Mouse (Mus musculus): ENCODE results near the gene Daglb. TPM values are rescaled to one million over a fixed set of nuclear protein-coding genes. Genes with fewer than 3 reads are reported as not detected.

Daglb gene
- polyA plus RNA-seq (2015; fragmentation: Nextera tagmentation; extraction: Ambion mirVana), result 11.1 and 13.1 TPM in 2 replicates

DNA sequence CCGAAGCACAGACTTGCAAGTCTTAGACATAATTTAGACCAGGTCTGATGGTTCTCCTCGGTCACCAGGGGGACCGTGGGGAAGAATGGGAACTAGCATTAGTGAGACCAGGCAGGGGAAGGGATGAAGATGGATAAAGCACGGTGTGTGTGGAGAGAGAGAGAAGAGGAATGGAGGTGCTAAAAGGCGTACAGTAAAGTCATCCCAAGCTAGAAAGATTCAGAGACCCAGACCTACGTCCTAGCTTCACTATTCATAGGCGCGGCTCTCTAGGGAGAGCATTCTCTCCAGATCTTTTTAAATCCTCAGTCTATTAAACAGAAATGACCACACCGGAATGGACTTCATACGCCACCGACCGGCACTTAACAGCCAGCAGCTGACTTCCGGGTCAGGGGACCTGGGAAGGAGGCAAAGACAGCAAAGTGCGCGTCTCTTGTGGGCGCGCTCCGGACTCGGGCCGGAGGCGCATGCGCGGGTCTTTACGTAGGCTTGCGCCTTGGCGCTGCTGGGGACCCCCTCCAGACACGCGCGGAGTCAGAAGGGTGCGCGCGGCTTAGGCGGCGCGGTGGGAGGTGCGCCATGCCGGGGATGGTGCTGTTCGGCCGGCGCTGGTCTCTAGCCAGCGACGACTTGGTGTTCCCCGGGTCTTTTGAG is at the start of gene Daglb:
Daglb (plus strand) TSS at position 485 of the 657 bp plus-strand sequence.
- peak within 1 kb of the TSS; percentile 67 for H3K4me3 ChIP-seq (replicated peaks)
- no peaks in the 10 kb centered on the region for H3K4me1 ChIP-seq (replicated peaks)
- no peaks in the 10 kb centered on the region for H3K36me3 ChIP-seq
- peak within 1 kb of the TSS; percentile 72 for H3K9ac ChIP-seq
- no peaks in the 10 kb centered on the region for H3K9me3 ChIP-seq
- WGBS, result 3% methylated on average over 43 of the region's 43 CpGs
- peak within 1 kb of the TSS; percentile 90 for H3K4me2 ChIP-seq (replicated peaks)
- H3K27ac ChIP-seq, result no peak within 1 kb of the TSS
- ATAC-seq, result peak; percentile 98
- no peaks in the 10 kb centered on the region for H3K27me3 ChIP-seq (replicated peaks)

DNA sequence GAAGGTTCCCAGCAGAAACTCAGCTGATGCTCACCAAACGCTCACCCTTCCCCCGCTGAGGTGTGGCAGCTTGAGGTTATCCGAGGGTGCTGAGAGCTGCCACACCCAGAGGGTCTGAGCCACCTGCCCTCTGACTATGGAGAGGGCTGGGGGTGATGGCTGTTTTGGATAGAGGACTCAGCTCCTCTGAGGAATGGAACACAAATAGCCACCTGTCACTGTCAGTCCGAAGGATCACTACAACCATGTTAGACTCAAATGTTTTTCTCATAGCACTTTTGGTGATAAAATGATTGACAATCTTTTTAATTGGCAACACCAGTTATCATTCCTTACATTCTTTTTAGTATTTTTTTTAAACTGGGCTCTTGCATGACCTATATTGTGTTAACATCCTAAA is 42.9 kb upstream of the Daglb start:
- Histone ChIP-seq H3K27ac (no peak overlapping the region), H3K27me3 (replicated peaks) (no peaks in the 10 kb centered on the region), H3K9me3 (no peaks in the 10 kb centered on the region), H3K4me3 (replicated peaks) (no peak overlapping the region), H3K4me1 (replicated peaks) (no peaks in the 10 kb centered on the region), H3K9ac (no peak overlapping the region), H3K4me2 (replicated peaks) (no peak overlapping the region), H3K36me3 (peaks cover 52% of the 10 kb centered on the region)
- 73% methylated on average over 4 of the region's 4 CpGs for WGBS
- no peak for ATAC-seq

DNA sequence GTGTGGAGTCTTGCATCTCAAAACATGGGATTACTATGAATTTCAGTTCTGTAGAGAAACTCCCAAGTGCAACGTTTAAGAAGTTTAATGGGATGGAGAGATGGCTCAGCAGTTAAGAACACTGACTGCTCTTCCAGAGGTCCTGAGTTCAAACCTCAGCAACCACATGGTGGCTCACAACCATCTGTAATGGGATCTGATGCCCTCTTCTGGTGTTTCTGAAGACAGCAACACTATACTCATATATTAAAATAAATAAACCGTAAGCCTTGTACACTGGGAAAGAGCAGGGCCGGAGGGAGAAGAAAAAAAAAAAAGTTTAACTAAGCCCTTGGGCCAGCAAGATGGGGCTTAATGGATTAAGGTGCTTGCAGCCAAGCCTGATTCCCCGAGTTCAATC is 41.4 kb upstream of the Daglb start:
- no peak overlapping the region for H3K27ac ChIP-seq
- H3K4me1 ChIP-seq (replicated peaks), result no peaks in the 10 kb centered on the region
- peaks cover 39% of the 10 kb centered on the region for H3K36me3 ChIP-seq
- no peak overlapping the region for H3K4me3 ChIP-seq (replicated peaks)
- ATAC-seq, result no peak
- no peak overlapping the region for H3K4me2 ChIP-seq (replicated peaks)
- WGBS, result 76% methylated on average over 4 of the region's 4 CpGs
- no peak overlapping the region for H3K9ac ChIP-seq
- H3K27me3 ChIP-seq (replicated peaks), result no peaks in the 10 kb centered on the region
- H3K9me3 ChIP-seq, result no peaks in the 10 kb centered on the region

DNA sequence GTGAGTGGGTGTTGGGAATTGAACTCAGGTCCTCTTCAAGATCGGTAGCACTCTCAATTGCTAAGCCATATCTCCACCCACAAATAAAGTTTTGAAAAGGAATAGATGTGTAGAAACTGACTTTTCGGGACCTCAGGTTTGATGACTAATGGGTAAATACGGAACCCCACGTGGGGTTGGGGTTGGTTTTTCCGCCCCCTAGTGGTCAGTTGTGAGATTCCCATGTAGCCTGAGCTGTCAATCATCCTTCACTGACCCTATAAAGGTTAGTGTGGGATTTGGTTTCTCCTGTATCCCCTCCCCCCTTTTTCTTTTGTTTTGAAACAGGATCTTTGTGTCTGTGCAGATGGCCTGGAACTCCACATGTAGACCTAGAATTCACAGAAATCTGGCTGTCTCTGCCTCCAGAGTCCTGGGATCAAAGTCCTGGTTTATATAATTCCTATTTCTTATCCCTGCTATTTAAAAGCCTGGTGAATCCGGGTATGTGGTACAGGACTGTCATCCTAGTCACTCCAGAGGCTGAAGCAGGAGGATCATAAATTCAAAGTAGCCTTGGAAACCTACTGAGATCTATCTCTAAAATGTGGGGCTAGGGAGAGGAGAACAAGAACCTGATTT is 40.4 kb upstream of the Daglb start:
- Histone ChIP-seq H3K27me3 (replicated peaks) (no peaks in the 10 kb centered on the region), H3K4me1 (replicated peaks) (no peaks in the 10 kb centered on the region), H3K4me2 (replicated peaks) (no peak overlapping the region), H3K9me3 (no peaks in the 10 kb centered on the region), H3K9ac (no peak overlapping the region), H3K36me3 (peaks cover 33% of the 10 kb centered on the region), H3K4me3 (replicated peaks) (no peak overlapping the region), H3K27ac (no peak overlapping the region)
- peak; percentile 75; the same call in 1 of the 2 replicates for ATAC-seq
- 25% methylated on average over 6 of the region's 6 CpGs for WGBS

DNA sequence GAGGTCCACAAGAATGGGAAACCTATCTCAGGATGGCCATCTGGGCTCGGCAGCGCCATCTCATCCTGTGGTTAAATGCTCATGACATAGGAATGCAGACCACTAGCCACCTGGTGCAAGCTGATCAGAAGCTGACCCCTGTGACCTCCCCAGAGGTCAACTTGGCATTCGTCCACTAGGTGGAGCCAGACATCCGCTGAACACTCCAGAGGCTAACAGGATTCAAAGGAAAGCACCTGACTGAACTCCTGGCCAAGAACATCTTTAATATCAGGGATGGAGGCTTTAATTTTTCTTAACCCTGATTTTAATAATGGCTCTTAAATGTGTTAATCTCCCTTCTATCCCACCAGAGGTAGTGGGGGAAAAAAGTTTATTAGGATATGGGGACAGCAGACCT is 30.0 kb upstream of the Daglb start:
- Histone ChIP-seq H3K4me2 (replicated peaks) (no peak overlapping the region), H3K4me3 (replicated peaks) (no peak overlapping the region), H3K36me3 (no peaks in the 10 kb centered on the region), H3K9ac (no peak overlapping the region), H3K4me1 (replicated peaks) (no peaks in the 10 kb centered on the region), H3K9me3 (no peaks in the 10 kb centered on the region), H3K27me3 (replicated peaks) (no peaks in the 10 kb centered on the region), H3K27ac (no peak overlapping the region)
- peak; percentile 61; the same call in 1 of the 2 replicates for ATAC-seq
- WGBS, result 3% methylated on average over 4 of the region's 4 CpGs

DNA sequence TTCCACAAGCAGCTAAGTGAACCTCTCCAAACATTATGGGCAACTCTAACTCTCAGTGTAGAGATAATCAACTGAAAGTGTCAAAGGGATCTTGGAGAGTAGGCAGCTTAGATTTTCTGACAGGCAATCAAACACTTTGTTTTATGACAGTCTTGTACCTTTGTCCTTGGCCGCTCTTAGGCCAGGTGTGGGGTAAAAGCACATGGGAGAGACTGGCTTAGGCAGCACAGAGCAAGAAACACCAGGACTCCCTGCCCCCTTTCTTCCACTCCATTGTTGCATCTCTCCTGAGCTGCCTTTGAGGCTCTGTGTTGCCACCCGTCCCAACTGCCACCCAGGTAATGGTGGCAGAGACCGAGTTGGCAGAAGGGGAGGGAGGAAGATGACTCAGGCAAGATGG is 23.1 kb upstream of the Daglb start:
- Histone ChIP-seq H3K27ac (no peak overlapping the region), H3K27me3 (replicated peaks) (no peaks in the 10 kb centered on the region), H3K36me3 (no peaks in the 10 kb centered on the region), H3K4me2 (replicated peaks) (no peak overlapping the region), H3K4me3 (replicated peaks) (no peak overlapping the region), H3K4me1 (replicated peaks) (no peaks in the 10 kb centered on the region), H3K9ac (no peak overlapping the region), H3K9me3 (no peaks in the 10 kb centered on the region)
- ATAC-seq, result peak; percentile 82
- WGBS, result 59% methylated on average over 3 of the region's 3 CpGs

DNA sequence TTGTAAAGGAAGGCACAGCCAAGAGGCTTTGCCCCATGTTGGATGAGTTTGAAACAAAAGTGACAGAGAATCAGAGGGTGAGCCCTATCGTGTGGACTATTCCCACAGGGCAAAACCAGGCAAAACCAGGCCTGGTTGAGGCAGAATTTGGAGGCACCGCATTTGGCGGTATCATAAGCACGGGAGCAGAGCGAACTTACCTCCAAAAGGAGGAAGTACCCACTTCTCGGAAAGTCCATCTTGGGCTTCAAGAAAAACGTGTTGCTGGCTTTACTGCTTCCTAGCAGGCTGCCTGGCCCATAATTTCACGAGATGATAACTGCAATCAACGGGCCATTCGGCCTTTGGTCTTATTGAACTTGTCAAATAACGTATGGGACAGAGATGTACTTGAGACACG is 22.6 kb upstream of the Daglb start:
- Histone ChIP-seq H3K36me3 (no peaks in the 10 kb centered on the region), H3K27ac (no peak overlapping the region), H3K4me2 (replicated peaks) (no peak overlapping the region), H3K4me1 (replicated peaks) (no peaks in the 10 kb centered on the region), H3K27me3 (replicated peaks) (no peaks in the 10 kb centered on the region), H3K9me3 (no peaks in the 10 kb centered on the region), H3K4me3 (replicated peaks) (no peak overlapping the region), H3K9ac (no peak overlapping the region)
- ATAC-seq, result no peak
- WGBS, result 77% methylated on average over 12 of the region's 12 CpGs

DNA sequence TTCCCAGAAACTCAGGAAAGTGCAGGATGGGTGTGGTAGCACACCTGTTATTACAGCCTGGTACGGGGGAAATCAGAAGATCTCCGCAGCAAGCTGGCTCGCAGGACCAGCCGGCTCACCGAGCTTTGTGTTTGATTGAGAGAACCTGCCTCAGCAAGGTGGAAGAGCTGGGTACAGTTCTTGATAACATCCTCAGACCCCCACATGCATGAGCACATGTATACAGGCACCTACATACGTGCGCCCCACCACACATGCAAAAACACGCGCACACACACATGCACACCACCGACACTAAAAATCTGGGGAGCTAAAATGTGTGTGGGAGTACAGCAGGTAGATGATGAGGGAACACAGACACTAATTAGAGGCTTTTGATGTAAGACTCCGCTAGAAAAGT is 713 bp upstream of the Daglb start:
- Histone ChIP-seq H3K9me3 (no peaks in the 10 kb centered on the region), H3K27ac (no peak overlapping the region), H3K27me3 (replicated peaks) (no peaks in the 10 kb centered on the region), H3K9ac (peak overlapping the region; percentile 72; the same call in 1 of the 2 replicates), H3K36me3 (no peaks in the 10 kb centered on the region), H3K4me3 (replicated peaks) (peak overlapping the region; percentile 67), H3K4me2 (replicated peaks) (peak overlapping the region; percentile 90), H3K4me1 (replicated peaks) (no peaks in the 10 kb centered on the region)
- 0 out of 2 replicates have a peak, but pooled peaks have one; percentile 42 for ATAC-seq
- 69% methylated on average over 11 of the region's 11 CpGs for WGBS

DNA sequence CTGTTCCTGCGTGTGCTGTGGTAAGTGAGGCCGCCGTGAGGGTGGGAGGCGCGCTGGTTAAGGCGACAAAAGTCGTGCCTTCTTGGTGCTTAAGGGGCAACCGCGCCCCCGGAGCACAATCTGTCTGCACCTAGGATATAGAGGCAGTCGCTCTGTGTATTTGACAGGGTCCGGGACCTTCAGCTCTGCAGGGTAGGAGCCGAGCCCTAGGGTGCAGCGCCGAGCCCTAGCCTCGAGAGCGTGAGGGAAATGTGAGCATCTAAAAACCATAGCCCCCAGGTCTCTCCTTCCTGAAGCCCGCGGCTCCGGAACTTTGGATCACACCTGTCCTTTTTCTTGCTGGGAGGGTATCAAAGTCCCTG is 354 bp downstream of the Daglb start:
- H3K4me1 ChIP-seq (replicated peaks), result no peaks in the 10 kb centered on the region
- H3K27ac ChIP-seq, result no peak overlapping the region
- H3K27me3 ChIP-seq (replicated peaks), result no peaks in the 10 kb centered on the region
- no peaks in the 10 kb centered on the region for H3K36me3 ChIP-seq
- no peaks in the 10 kb centered on the region for H3K9me3 ChIP-seq
- peak overlapping the region; percentile 90 for H3K4me2 ChIP-seq (replicated peaks)
- peak overlapping the region; percentile 72 for H3K9ac ChIP-seq
- 1% methylated on average over 20 of the region's 20 CpGs for WGBS
- ATAC-seq, result peak; percentile 71
- H3K4me3 ChIP-seq (replicated peaks), result peak overlapping the region; percentile 67

DNA sequence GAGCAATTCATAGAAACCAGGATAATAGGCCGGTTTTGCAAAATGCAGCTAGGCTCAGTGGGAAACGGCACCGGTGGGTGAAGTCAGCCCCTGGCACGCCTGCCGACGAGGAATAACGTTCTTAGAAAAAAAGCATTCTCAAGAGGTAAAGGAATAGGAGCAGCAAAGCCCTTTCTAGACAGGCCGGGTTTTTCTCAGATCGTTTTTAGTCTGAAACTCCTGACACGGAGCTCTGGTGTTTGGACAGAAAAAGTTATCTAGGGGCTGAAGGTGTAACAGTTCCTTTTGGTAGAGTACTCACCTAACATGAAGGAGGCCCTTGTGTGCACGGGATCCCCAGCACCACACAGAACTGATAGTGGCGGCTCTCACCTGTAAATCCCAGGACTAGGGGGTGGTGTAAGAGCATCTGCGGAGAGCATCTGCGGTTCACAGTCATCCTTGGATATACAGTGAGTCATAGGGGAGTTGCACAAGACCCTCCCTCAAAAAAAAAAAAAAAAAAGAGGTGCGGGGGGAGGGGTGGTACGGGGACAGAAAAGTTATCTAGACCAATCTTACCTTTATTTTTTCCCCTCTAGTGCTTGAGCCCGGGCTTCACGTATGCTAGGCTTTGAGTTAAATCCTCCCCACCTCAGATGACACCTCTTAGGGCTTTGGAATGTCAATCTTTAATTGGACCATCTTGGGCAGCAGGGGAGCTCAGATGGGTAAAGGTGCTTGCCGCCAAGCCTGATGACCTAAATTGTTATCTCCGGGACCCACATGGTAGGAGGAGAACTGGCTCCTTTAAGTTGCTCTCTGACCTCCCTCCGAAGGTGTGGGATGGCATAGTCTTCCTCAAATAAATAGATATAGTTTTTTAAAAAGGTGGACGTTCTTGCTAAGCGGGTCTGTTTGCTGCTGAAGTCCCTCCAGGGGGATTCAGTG is 1.0 kb downstream of the Daglb start:
- no peak for ATAC-seq
- peak overlapping the region; percentile 67 for H3K4me3 ChIP-seq (replicated peaks)
- H3K27me3 ChIP-seq (replicated peaks), result no peaks in the 10 kb centered on the region
- no peak overlapping the region for H3K27ac ChIP-seq
- no peaks in the 10 kb centered on the region for H3K9me3 ChIP-seq
- H3K36me3 ChIP-seq, result no peaks in the 10 kb centered on the region
- peak overlapping the region; percentile 90 for H3K4me2 ChIP-seq (replicated peaks)
- peak overlapping the region; percentile 72 for H3K9ac ChIP-seq
- H3K4me1 ChIP-seq (replicated peaks), result no peaks in the 10 kb centered on the region
- WGBS, result 32% methylated on average over 23 of the region's 23 CpGs

DNA sequence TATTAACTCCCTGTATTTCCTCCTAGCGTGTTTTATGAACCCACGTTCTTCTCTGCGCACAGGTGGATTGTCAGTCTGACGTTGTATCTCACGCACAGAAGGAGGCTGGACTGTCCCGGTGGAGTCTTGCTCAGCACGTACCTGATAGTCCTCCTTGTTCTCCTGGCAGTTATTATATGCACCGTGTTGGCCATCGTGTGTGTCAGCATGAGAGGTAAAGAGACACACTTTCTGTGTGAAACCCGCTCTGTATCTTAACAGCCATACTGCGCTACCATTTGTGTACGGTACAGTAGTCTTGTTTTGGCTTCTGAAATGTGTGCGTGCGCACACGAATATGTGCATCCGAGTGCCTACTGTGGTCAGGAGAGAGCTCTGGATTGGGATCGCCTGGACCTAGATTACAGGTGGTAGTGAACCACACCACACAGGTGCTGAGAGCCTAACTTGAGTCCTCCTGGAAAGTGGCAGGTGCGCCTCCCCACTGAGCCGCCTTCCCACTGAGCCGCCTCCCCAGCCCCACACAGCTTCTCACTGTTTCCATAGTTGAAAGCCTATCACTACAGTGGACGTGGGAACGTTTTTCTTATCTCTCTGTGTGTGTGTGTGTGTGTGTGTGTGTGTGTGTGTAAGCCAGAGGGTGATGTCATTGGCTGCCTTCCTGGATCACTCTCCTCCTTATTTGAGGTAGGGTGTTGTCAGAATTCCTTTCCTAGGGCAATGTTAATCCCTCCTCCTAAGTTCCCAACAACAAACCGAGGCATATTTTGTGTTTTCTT is 2.7 kb downstream of the Daglb start:
- Histone ChIP-seq H3K4me2 (replicated peaks) (no peak overlapping the region), H3K27ac (no peak overlapping the region)
- WGBS, result 87% methylated on average over 23 of the region's 23 CpGs

DNA sequence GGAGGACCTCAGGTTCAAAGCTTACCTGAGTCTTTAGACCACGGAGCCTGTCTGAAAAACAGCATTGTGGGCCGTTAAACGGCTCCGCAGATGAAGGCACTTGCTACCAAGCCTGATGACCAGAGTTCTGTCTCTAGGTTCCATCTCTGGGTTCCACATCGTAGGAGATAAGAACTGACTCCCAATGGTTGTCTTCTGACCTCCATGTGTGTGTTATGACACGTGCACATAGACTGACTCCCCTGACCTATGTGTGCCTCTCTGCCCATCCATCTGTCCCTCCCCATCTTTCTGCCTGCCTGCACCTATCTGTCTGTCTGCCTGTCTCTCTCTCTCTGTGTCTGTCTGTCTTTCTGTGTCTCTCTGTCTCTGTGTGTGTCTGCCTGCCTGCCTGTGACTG is 3.5 kb downstream of the Daglb start:
- H3K9ac ChIP-seq, result no peak overlapping the region
- no peaks in the 10 kb centered on the region for H3K27me3 ChIP-seq (replicated peaks)
- H3K9me3 ChIP-seq, result no peaks in the 10 kb centered on the region
- 91% methylated on average over 6 of the region's 6 CpGs for WGBS
- H3K4me1 ChIP-seq (replicated peaks), result no peaks in the 10 kb centered on the region
- no peak overlapping the region for H3K4me2 ChIP-seq (replicated peaks)
- 0 out of 2 replicates have a peak, but pooled peaks cover 2% of the 10 kb centered on the region for H3K36me3 ChIP-seq
- ATAC-seq, result no peak
- no peak overlapping the region for H3K4me3 ChIP-seq (replicated peaks)
- H3K27ac ChIP-seq, result no peak overlapping the region

More for the DNA sequence above, 2.7 kb downstream of the Daglb start:
- Histone ChIP-seq H3K9ac (no peak overlapping the region), H3K9me3 (no peaks in the 10 kb centered on the region), H3K27me3 (replicated peaks) (no peaks in the 10 kb centered on the region), H3K4me1 (replicated peaks) (no peaks in the 10 kb centered on the region), H3K36me3 (no peaks in the 10 kb centered on the region), H3K4me3 (replicated peaks) (no peak overlapping the region)
- ATAC-seq, result peak; percentile 36; the same call in 1 of the 2 replicates
